Mouse (Mus musculus) neural tube, embryonic 12.5 days (tissue): ENCODE results near the gene Vsig1. TPM values are rescaled to one million over a fixed set of nuclear protein-coding genes. Genes with fewer than 3 reads are reported as not detected.
A peak's percentile ranks its signal among the peaks of the same experiment; 100 is the strongest.

Experiments
- ATAC-seq: fragments of 200-750 bp; cut with Nextera tagmentation; 2 replicates; pipeline ENCODE4 v1.8.0; 2017; ENCODE audit warnings: low read depth, mild to moderate bottlenecking, moderate TSS enrichment, moderate library complexity; ENCODE audit not compliant: low FRiP score
- H3K27ac ChIP-seq: fragments of 300-500 bp; sonication (generic); 2 replicates; pipeline ENCODE4 v1.5.1; 2016
- H3K27me3 ChIP-seq: fragments of 300-500 bp; sonication (generic); replicated peaks from 2 replicates; pipeline ENCODE4 v1.6.1; 2016; ENCODE audit warnings: mild to moderate bottlenecking
- H3K36me3 ChIP-seq: fragments of 300-500 bp; sonication (generic); 2 replicates; pipeline ENCODE4 v1.6.1; 2016; ENCODE audit warnings: mild to moderate bottlenecking
- H3K4me1 ChIP-seq: fragments of 300-500 bp; sonication (generic); 2 replicates; pipeline ENCODE4 v1.6.1; 2016
- H3K4me2 ChIP-seq: fragments of 300-500 bp; sonication (generic); replicated peaks from 2 replicates; pipeline ENCODE4 v1.6.1; 2016; ENCODE audit warnings: mild to moderate bottlenecking
- H3K4me3 ChIP-seq: fragments of 300-500 bp; sonication (generic); 2 replicates; pipeline ENCODE4 v1.5.1; 2016
- H3K9ac ChIP-seq: fragments of 300-500 bp; sonication (generic); 2 replicates; pipeline ENCODE4 v1.6.1; 2016; ENCODE audit warnings: mild to moderate bottlenecking
- H3K9me3 ChIP-seq: fragments of 300-500 bp; sonication (generic); 2 replicates; pipeline ENCODE4 v1.6.1; 2016; ENCODE audit warnings: mild to moderate bottlenecking
- WGBS: fragments of 180-500 bp; shearing (Covaris S2); methylation state at CpG from one replicate; pipeline ENCODE4 v1.1.7; 2016; 5-methylcytosine and 5-hydroxymethylcytosine counted together
- polyA plus RNA-seq: library from polyadenylated mRNA; unstranded; fragments of >200 nt; fragmentation: Nextera tagmentation; extraction: Ambion mirVana; gene quantifications from 2 replicates; pipeline ENCODE4 v1.2.1, GENCODE M21; 2016

Gene Vsig1
- polyA plus RNA-seq, 1 experiment from 2014 or later = not detected

DNA sequence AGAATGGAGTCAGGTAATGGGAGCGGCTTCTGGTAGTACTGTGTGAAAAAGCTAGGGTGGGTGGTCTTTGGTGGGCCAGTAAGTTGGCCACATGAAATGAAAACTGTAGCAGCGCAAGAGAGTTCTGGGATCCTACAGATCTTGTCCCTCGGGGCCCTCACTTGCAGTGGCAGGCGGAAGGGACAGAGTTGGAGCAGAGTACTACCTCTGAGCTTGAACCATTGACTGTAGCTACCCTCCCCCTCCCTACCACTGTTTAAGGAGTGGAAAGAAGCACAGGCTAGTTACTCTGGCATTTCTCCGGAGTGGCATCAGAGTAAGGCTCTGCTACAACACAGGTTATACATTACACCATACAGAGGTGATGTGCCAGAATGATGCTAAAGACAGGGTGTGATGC is 49.6 kb downstream of the Vsig1 start:
- H3K4me1 ChIP-seq = no peaks in the 10 kb centered on the region
- H3K9me3 ChIP-seq = no peaks in the 10 kb centered on the region
- H3K27me3 ChIP-seq = no peaks in the 10 kb centered on the region
- 20% methylated on average over 5 of the region's 5 CpGs for WGBS
- H3K9ac ChIP-seq = 0 out of 2 replicates have a peak overlapping the region, but pooled peaks have one; percentile 13
- peak; percentile 80; the same call in 1 of the 2 replicates for ATAC-seq
- H3K36me3 ChIP-seq = no peaks in the 10 kb centered on the region
- peak overlapping the region; percentile 55 for H3K4me2 ChIP-seq
- no peak overlapping the region for H3K27ac ChIP-seq
- peak overlapping the region; percentile 41 for H3K4me3 ChIP-seq

DNA sequence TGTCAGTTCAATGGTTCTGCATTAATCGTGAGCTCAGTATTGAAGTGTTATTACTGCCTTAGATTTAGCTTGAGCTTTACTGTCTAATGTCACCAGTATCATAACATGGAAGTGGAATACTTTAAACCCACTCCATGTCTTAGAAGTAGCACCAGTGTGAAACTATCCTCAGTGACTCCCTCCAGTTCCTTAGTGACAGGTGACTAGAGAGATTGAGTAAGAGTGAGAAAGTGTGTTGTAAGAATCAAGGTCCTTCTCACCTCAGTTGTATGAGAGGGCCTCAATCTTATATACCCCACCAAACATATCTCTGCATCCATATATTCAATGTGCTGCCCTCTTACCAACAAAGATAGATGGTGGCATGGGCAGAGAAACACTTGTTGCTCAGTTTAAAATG is 71.5 kb downstream of the Vsig1 start:
- H3K27me3 ChIP-seq = peaks cover 10% of the 10 kb centered on the region; the same call in 1 of the 2 replicates
- H3K4me1 ChIP-seq = no peaks in the 10 kb centered on the region
- no peaks in the 10 kb centered on the region for H3K36me3 ChIP-seq
- 88% methylated on average over 1 of the region's 1 CpGs for WGBS
- no peak overlapping the region for H3K27ac ChIP-seq
- H3K9ac ChIP-seq = no peak overlapping the region
- no peak overlapping the region for H3K4me2 ChIP-seq
- no peak overlapping the region for H3K4me3 ChIP-seq
- no peaks in the 10 kb centered on the region for H3K9me3 ChIP-seq
- no peak for ATAC-seq

- ATAC-seq = no peak
- Histone ChIP-seq H3K27me3 (peaks cover 10% of the 10 kb centered on the region; the same call in 1 of the 2 replicates), H3K9ac (no peak overlapping the region)
Observed at GRCm38 (mm10) chrX:140979546-140979945, 72.1 kb downstream of the Vsig1 start.

DNA sequence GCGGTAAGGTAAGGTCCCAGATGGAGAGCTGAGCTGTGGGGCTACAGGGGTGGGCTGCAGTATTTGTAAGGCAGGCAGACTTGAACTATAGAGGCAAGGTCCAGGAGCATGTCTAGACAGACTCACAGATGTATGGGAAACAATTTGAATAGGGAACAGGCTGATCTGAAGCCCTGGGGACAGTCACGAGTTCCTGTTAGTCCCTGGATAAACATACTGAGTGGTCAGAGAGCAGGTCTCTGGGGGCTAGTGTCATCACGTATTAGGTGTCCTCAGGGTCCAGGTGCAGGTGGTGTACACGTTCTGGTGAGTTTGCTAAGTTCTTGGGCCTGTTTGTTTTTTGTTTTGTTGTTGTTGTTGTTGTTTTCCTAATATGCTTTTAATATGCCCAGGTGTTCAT is 72.8 kb downstream of the Vsig1 start:
- H3K27me3 ChIP-seq = peaks cover 10% of the 10 kb centered on the region; the same call in 1 of the 2 replicates
- 76% methylated on average over 4 of the region's 4 CpGs for WGBS

More at GRCm38 (mm10) chrX:140979546-140979945, 72.1 kb downstream of the Vsig1 start:
- 84% methylated on average over 2 of the region's 2 CpGs for WGBS
- Histone ChIP-seq H3K36me3 (no peaks in the 10 kb centered on the region), H3K9me3 (no peaks in the 10 kb centered on the region), H3K27ac (no peak overlapping the region), H3K4me3 (no peak overlapping the region), H3K4me2 (no peak overlapping the region), H3K4me1 (no peaks in the 10 kb centered on the region)

DNA sequence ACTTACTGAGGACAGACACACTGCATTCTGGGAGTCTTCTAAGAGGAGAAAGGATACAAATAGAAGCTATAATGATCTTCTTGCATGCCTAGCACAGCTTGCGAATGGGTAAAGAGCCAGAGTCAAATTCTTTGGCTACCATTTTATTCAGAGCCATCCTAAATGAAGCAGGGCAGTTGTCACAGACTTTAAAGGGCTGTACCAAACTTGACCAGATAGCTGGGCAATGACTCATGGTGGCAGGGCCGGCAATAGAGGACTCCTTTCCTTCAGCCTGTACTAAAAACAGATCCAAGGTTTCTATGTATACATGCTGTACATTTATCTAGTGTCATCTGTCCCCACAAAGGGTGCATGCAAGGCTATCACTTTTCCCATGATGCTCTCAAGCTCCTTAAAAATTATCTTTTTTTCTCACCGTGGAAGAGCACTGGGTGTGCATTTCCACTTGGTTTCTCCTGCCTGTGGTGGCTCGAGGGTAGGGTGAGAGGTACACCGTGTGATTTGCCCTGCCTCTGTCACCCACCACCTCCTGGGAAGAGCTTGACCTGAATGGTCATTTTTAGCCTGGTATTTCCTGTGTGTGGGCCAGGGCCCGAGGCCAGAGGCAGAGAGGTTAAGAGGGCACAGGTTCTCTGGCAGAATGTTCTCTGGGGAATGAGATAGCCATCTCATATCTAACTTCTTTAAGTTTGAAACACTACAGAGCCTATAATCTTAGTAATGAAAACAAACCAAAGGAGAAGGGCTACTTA is 76.0 kb downstream of the Vsig1 start:
- no peaks in the 10 kb centered on the region for H3K4me1 ChIP-seq
- ATAC-seq = no peak
- no peak overlapping the region for H3K4me3 ChIP-seq
- H3K4me2 ChIP-seq = no peak overlapping the region
- H3K27ac ChIP-seq = no peak overlapping the region
- WGBS = 62% methylated on average over 6 of the region's 6 CpGs
- peaks cover 10% of the 10 kb centered on the region; the same call in 1 of the 2 replicates for H3K27me3 ChIP-seq
- no peaks in the 10 kb centered on the region for H3K9me3 ChIP-seq
- H3K36me3 ChIP-seq = no peaks in the 10 kb centered on the region
- no peak overlapping the region for H3K9ac ChIP-seq

More for the DNA sequence above, 72.8 kb downstream of the Vsig1 start:
- Histone ChIP-seq H3K27ac (no peak overlapping the region), H3K4me3 (no peak overlapping the region), H3K4me1 (no peaks in the 10 kb centered on the region), H3K9me3 (no peaks in the 10 kb centered on the region), H3K36me3 (no peaks in the 10 kb centered on the region), H3K4me2 (no peak overlapping the region), H3K9ac (no peak overlapping the region)
- ATAC-seq = no peak

DNA sequence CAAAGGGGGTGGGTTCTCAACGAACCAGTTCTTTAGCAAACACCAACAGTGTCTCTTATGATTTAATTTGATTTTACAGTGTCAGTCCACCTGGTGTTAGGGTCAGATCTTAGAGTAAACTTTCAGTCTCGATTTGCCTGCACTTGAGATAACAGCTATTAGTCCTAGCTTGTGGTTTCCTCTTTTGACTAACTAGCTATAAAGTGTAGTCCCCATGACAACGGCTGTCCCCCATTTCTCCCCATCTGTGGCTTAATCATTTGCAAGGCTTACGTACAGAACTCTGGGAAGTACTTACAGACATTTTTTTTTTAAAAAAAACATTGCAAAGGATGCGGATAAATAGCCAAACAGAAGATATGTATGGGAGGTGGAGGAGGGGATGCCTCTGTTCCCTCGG is 77.4 kb downstream of the Vsig1 start:
- H3K4me3 ChIP-seq = no peak overlapping the region
- no peak for ATAC-seq
- H3K9me3 ChIP-seq = no peaks in the 10 kb centered on the region
- H3K9ac ChIP-seq = no peak overlapping the region
- no peak overlapping the region for H3K4me2 ChIP-seq
- 71% methylated on average over 6 of the region's 6 CpGs for WGBS
- H3K36me3 ChIP-seq = no peaks in the 10 kb centered on the region
- H3K4me1 ChIP-seq = no peaks in the 10 kb centered on the region
- peaks cover 5% of the 10 kb centered on the region; the same call in 1 of the 2 replicates for H3K27me3 ChIP-seq
- H3K27ac ChIP-seq = no peak overlapping the region

DNA sequence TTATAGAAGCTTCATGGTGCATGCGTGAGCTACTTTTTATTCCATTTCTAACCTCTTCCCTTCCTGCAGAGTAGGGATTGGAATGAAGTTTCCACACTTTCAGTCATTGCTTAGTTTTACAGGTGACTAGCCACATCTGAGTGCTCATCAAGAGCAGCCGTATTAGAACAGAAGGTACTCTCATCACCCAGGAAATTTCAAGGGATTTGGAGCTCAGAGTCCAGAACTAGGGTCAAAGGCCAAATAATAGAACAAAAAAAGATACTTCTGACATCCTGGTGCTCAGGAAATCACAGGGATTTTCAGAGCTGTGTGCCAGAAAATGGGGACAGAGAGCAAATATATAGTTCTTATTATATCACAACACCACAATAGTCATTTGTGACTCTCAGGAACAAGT is 77.8 kb downstream of the Vsig1 start:
- no peaks in the 10 kb centered on the region for H3K4me1 ChIP-seq
- ATAC-seq = no peak
- H3K36me3 ChIP-seq = no peaks in the 10 kb centered on the region
- WGBS = 85% methylated on average over 2 of the region's 2 CpGs
- H3K27ac ChIP-seq = no peak overlapping the region
- no peak overlapping the region for H3K4me2 ChIP-seq
- H3K27me3 ChIP-seq = peaks cover 6% of the 10 kb centered on the region; the same call in 1 of the 2 replicates
- no peaks in the 10 kb centered on the region for H3K9me3 ChIP-seq
- H3K9ac ChIP-seq = no peak overlapping the region
- no peak overlapping the region for H3K4me3 ChIP-seq

Other genes starting within 250 kb of the Vsig1 start
- gene Mid2, start 243.0 kb upstream of the Vsig1 start, polyA plus RNA-seq = 3.5 and 5.6 TPM in 2 replicates
- not detected in 2 replicates for gene Tex13b, start 94.2 kb upstream of the Vsig1 start, polyA plus RNA-seq
- gene Psmd10, start 49.1 kb downstream of the Vsig1 start, polyA plus RNA-seq = 45.4 and 50.1 TPM in 2 replicates
- 13.2 and 18.2 TPM in 2 replicates for gene Atg4a, start 49.3 kb downstream of the Vsig1 start, polyA plus RNA-seq